Mouse (Mus musculus) effector memory CD4-positive, alpha-beta T cell, adult 7 months (primary cell): ENCODE results near the gene Xlr4c. TPM values are rescaled to one million over a fixed set of nuclear protein-coding genes. Genes with fewer than 3 reads are reported as not detected.

Source experiments
- polyA plus RNA-seq: library from polyadenylated mRNA; unstranded; fragments of 100-300 nt; shearing (Covaris generic); gene quantifications from one replicate; pipeline ENCODE4 v1.2.1, GENCODE M21; 2017

Gene Xlr4c
- polyA plus RNA-seq, result 102 TPM

DNA sequence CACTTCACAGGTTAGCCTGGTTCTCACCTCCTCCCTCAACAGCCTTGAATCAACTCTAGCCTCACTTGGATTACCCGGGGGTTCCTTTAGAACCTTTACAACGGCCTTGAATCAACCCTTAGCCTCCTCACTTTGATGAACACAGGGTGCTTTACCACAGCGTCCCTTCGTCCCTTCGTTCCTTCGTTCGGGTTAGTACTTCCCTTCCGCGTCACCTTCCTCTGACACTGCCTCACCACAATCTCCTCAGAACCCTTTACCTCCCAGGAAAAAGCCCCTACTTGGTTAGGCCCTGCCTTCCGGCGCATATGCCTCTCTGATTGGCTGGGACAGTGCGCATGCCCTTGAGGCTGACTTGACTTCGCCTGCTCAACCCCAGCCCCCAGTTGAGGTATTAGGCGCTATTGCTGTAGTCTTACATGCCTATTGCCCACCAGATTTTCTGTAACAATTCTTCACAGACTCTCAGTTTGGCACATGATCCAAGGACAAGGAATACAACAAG, at the start of gene Xlr4c:
Gene Xlr4c (minus strand): TSS at position 310 of the 505 bp plus-strand sequence.

DNA sequence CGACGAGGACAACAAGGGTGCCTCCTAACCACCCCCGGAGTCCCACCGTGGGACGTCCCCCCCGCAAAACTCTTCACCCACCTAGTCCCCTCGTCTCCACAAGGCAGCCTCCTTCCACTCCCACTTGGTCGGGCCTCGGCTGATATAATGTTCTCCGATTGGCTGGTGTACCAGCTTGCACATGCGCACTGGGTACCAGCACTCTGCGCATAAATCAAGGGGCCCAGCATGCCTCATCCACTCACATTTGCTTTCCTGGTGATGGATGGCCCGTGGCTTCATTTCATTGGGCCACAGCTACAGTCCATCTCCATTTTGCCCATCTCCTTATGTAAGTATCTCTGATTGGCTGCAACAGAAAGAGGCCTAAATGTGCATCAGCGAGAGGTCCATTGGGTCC, 22.3 kb upstream of the Xlr4c start, which contains the start of gene Xlr3c:
Gene Xlr3c (minus strand): TSS at position 121 of the 400 bp plus-strand sequence.

GRCm38 (mm10) chrX:73227914-73228605, 14.9 kb downstream of the Xlr4c start, which contains the start of gene F8a:
Gene F8a, plus strand, starts transcription at chrX:73228291.

GRCm38 (mm10) chrX:73213819-73214564, 28.9 kb downstream of the Xlr4c start, which contains the start of gene Xlr4b:
Gene Xlr4b, plus strand, starts transcription at chrX:73214333.

DNA sequence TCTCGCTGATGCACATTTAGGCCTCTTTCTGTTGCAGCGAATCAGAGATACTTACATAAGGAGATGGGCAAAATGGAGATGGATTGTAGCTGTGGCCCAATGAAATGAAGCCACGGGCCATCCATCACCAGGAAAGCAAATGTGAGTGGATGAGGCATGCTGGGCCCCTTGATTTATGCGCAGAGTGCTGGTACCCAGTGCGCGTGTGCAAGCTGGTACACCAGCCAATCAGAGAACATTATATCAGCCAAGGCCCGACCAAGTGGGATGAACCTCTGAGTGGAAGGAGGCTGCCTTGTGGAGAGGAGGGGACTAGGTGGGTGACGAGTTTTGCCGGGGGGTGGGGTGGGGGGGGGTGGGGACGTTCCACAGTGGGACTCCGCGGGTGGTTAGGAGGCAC, 51.0 kb downstream of the Xlr4c start, which contains the start of gene Xlr3b:
Gene Xlr3b (plus strand): TSS at position 274 of the 400 bp plus-strand sequence.

Other genes with a start within 250 kb of the Xlr4c start
- not detected for gene Pnma5, start 206.0 kb downstream of the Xlr4c start, polyA plus RNA-seq
- not detected for gene Pnma3, start 178.3 kb downstream of the Xlr4c start, polyA plus RNA-seq
- 68.2 TPM for gene Xlr4a, start 160.7 kb downstream of the Xlr4c start, polyA plus RNA-seq
- gene Xlr3a, start 146.0 kb downstream of the Xlr4c start, polyA plus RNA-seq, result 0.41 TPM
- 0.69 TPM for gene Gm14685, start 126.1 kb downstream of the Xlr4c start, polyA plus RNA-seq
- not detected for gene Xlr5b, start 94.3 kb downstream of the Xlr4c start, polyA plus RNA-seq
- gene DXBay18, start 93.7 kb downstream of the Xlr4c start, polyA plus RNA-seq, result 0.49 TPM
- gene Spin2d, start 66.1 kb downstream of the Xlr4c start, polyA plus RNA-seq, result not detected
- 31.8 TPM for gene Xlr3b, start 50.9 kb downstream of the Xlr4c start, polyA plus RNA-seq
- 167 TPM for gene Xlr4b, start 28.8 kb downstream of the Xlr4c start, polyA plus RNA-seq
- 15.3 TPM for gene F8a, start 14.8 kb downstream of the Xlr4c start, polyA plus RNA-seq
- gene Xlr3c, start 22.3 kb upstream of the Xlr4c start, polyA plus RNA-seq, result 0.67 TPM
- 0.51 TPM for gene Xlr5a, start 49.8 kb upstream of the Xlr4c start, polyA plus RNA-seq
- not detected for gene Xlr5c, start 49.8 kb upstream of the Xlr4c start, polyA plus RNA-seq
- not detected for gene Gm45015, start 93.7 kb upstream of the Xlr4c start, polyA plus RNA-seq
- 10.5 TPM for gene Zfp275, start 99.5 kb upstream of the Xlr4c start, polyA plus RNA-seq
- gene Gm18336, start 155.6 kb upstream of the Xlr4c start, polyA plus RNA-seq, result not detected
- gene Zfp92, start 168.0 kb upstream of the Xlr4c start, polyA plus RNA-seq, result not detected
- not detected for gene Trex2, start 192.2 kb upstream of the Xlr4c start, polyA plus RNA-seq
- gene Haus7, start 215.9 kb upstream of the Xlr4c start, polyA plus RNA-seq, result 35.1 TPM
- gene Bgn, start 240.5 kb upstream of the Xlr4c start, polyA plus RNA-seq, result not detected